Mouse (Mus musculus) spleen, adult 2 months (tissue): ENCODE results near the gene Vwa8.

Source experiments
- CTCF ChIP-seq: fragments of 200-500 bp; IDR thresholded peaks from 2 replicates; pipeline ENCODE4 v1.5.1; 2011; ENCODE audit warnings: mild to moderate bottlenecking, inconsistent platforms; ENCODE audit not compliant: insufficient read depth, insufficient read length, insufficient replicate concordance; ENCODE audit errors: extremely low read depth
- POLR2A ChIP-seq: fragments of 200-500 bp; IDR thresholded peaks from 2 replicates; pipeline ENCODE4 v1.6.1; 2011; ENCODE audit warnings: low read depth, low read length, inconsistent platforms

- no peak for TF ChIP-seq CTCF
- TF ChIP-seq POLR2A = no peak
Observed at GRCm38 (mm10) chr14:79156526-79157411, 307.9 kb downstream of the Vwa8 start.
